Mouse (Mus musculus) MEL (cell line): ENCODE data around the gene Nup93. TPM values are rescaled to one million over a fixed set of nuclear protein-coding genes. Genes with fewer than 3 reads are reported as not detected.

ENCODE experiments used
- DNase-seq: peaks from one replicate; pipeline ENCODE4 v3.0.0; 2011; ENCODE audit warnings: low read depth, low spot score
- H3K27ac ChIP-seq: 2 replicates; pipeline ENCODE4 v1.5.1; 2012; ENCODE audit warnings: low read depth, mild to moderate bottlenecking, control low read depth, low read length, moderate library complexity; ENCODE audit not compliant: control insufficient read depth
- H3K27me3 ChIP-seq, 2 experiments: fragments of 150-350 bp in 1 of 2; sonication (generic) in 1 of 2; 2 replicates each; pipeline ENCODE4 v1.6.1; 2012; ENCODE audit warnings: low read length in 2 of 2, mild to moderate bottlenecking in 2 of 2, improper control_type of control experiment in 1 of 2, moderate library complexity in 1 of 2; ENCODE audit not compliant: insufficient read depth in 2 of 2, control insufficient read depth in 1 of 2
- H3K36me3 ChIP-seq, 2 experiments: 2 replicates each; pipeline ENCODE4 v1.6.1; 2012 to 2014; ENCODE audit warnings: low read length in 2 of 2, improper control_type of control experiment in 1 of 2, inconsistent platforms in 1 of 2, mild to moderate bottlenecking in 1 of 2; ENCODE audit not compliant: insufficient read depth in 2 of 2, control insufficient read depth in 1 of 2
- H3K4me1 ChIP-seq, 2 experiments: fragments of 150-350 bp in 1 of 2; sonication (generic) in 1 of 2; 2 replicates each; pipeline ENCODE4 v1.6.1; 2012; ENCODE audit warnings: low read length in 2 of 2, improper control_type of control experiment in 1 of 2, mild to moderate bottlenecking in 1 of 2; ENCODE audit not compliant: insufficient read depth in 2 of 2, control insufficient read depth in 1 of 2
- H3K4me3 ChIP-seq, 2 experiments: fragments of 150-350 bp in 1 of 2; sonication (generic) in 1 of 2; 2 replicates each; pipeline ENCODE4 v1.5.1; 2012; ENCODE audit warnings: low read depth in 2 of 2, low read length in 2 of 2, mild to moderate bottlenecking in 2 of 2, moderate library complexity in 2 of 2, control low read depth in 1 of 2, improper control_type of control experiment in 1 of 2; ENCODE audit not compliant: control insufficient read depth in 1 of 2, insufficient read depth in 1 of 2
- H3K79me2 ChIP-seq: 2 replicates; pipeline ENCODE4 v1.6.1; 2012; ENCODE audit warnings: mild to moderate bottlenecking, low read length, moderate library complexity; ENCODE audit not compliant: control insufficient read depth, poor library complexity, insufficient read depth
- H3K9ac ChIP-seq: 2 replicates; pipeline ENCODE4 v1.6.1; 2012; ENCODE audit warnings: low read depth, mild to moderate bottlenecking, control low read depth, low read length, moderate library complexity; ENCODE audit not compliant: control insufficient read depth, poor library complexity, severe bottlenecking
- H3K9me3 ChIP-seq: fragments of 150-350 bp; sonication (generic); replicated peaks from 2 replicates; pipeline ENCODE4 v1.6.1; 2012; ENCODE audit warnings: mild to moderate bottlenecking, low read length, improper control_type of control experiment, moderate library complexity; ENCODE audit not compliant: insufficient read depth
- BHLHE40 ChIP-seq: IDR thresholded peaks from 2 replicates; pipeline ENCODE4 v1.6.1; 2012; ENCODE audit warnings: low read depth, mild to moderate bottlenecking, inconsistent platforms, low read length, improper control_type of control experiment, borderline replicate concordance
- CHD1 ChIP-seq: IDR thresholded peaks from 2 replicates; pipeline ENCODE4 v1.6.1; 2012; ENCODE audit warnings: low read depth, mild to moderate bottlenecking, inconsistent platforms, low read length, improper control_type of control experiment
- CTCF ChIP-seq, 3 experiments: IDR thresholded peaks in 2 of 3; conservative IDR thresholded peaks in 1 of 3; 2 replicates each; pipeline ENCODE4 v1.5.1; 2011 to 2012; ENCODE audit warnings: low read length in 3 of 3, low read depth in 2 of 3, mild to moderate bottlenecking in 2 of 3, improper control_type of control experiment in 1 of 3, inconsistent platforms in 1 of 3, mixed read lengths in 1 of 3, moderate library complexity in 1 of 3; ENCODE audit not compliant: control insufficient read depth in 1 of 3, insufficient read depth in 1 of 3, poor library complexity in 1 of 3, severe bottlenecking in 1 of 3
- E2F4 ChIP-seq: IDR thresholded peaks from 2 replicates; pipeline ENCODE4 v1.6.1; 2011; ENCODE audit warnings: low read depth, low read length, improper control_type of control experiment, borderline replicate concordance
- EP300 ChIP-seq, 2 experiments: IDR thresholded peaks; 2 replicates each; pipeline ENCODE4 v1.6.1; 2011; ENCODE audit warnings: improper control_type of control experiment in 2 of 2, low read length in 2 of 2, low read depth in 1 of 2, mild to moderate bottlenecking in 1 of 2
- ETS1 ChIP-seq: IDR thresholded peaks from 2 replicates; pipeline ENCODE4 v1.6.1; 2012; ENCODE audit warnings: low read depth, mild to moderate bottlenecking, inconsistent platforms, low read length, improper control_type of control experiment, moderate library complexity
- GATA1 ChIP-seq: IDR thresholded peaks from 2 replicates; pipeline ENCODE4 v1.6.1; 2011; ENCODE audit warnings: low read depth, low read length, improper control_type of control experiment
- HCFC1 ChIP-seq: IDR thresholded peaks from 2 replicates; pipeline ENCODE4 v1.6.1; 2012; ENCODE audit warnings: low read depth, mild to moderate bottlenecking, inconsistent platforms, low read length, improper control_type of control experiment, moderate library complexity
- JUND ChIP-seq: IDR thresholded peaks from 2 replicates; pipeline ENCODE4 v1.6.1; 2011; ENCODE audit warnings: low read depth, mild to moderate bottlenecking, improper control_type of control experiment, low read length
- MAX ChIP-seq: IDR thresholded peaks from 2 replicates; pipeline ENCODE4 v1.6.1; 2011; ENCODE audit warnings: low read length, improper control_type of control experiment
- MAZ ChIP-seq: IDR thresholded peaks from 2 replicates; pipeline ENCODE4 v1.6.1; 2012; ENCODE audit warnings: low read depth, mild to moderate bottlenecking, inconsistent platforms, low read length, improper control_type of control experiment
- MEF2A ChIP-seq: IDR thresholded peaks from 2 replicates; pipeline ENCODE4 v1.6.1; 2014; ENCODE audit warnings: low read depth, mild to moderate bottlenecking, inconsistent platforms, low read length, improper control_type of control experiment; ENCODE audit not compliant: poor library complexity, insufficient replicate concordance, severe bottlenecking; ENCODE audit errors: extremely low read depth
- MXI1 ChIP-seq: IDR thresholded peaks from 2 replicates; pipeline ENCODE4 v1.6.1; 2011; ENCODE audit warnings: mild to moderate bottlenecking, low read depth, low read length, improper control_type of control experiment
- MYC ChIP-seq: IDR thresholded peaks from 2 replicates; pipeline ENCODE4 v1.6.1; 2011; ENCODE audit warnings: low read depth, mild to moderate bottlenecking, low read length, improper control_type of control experiment, moderate library complexity
- NELFE ChIP-seq: IDR thresholded peaks from 2 replicates; pipeline ENCODE4 v1.6.1; 2011; ENCODE audit warnings: low read depth, low read length, improper control_type of control experiment
- POLR2A ChIP-seq, 2 experiments: IDR thresholded peaks; 2 replicates each; pipeline ENCODE4 v1.6.1; 2011 to 2012; ENCODE audit warnings: low read length in 2 of 2, mild to moderate bottlenecking in 2 of 2, control low read depth in 1 of 2, improper control_type of control experiment in 1 of 2, low read depth in 1 of 2, moderate library complexity in 1 of 2; ENCODE audit not compliant: control insufficient read depth in 1 of 2, insufficient read depth in 1 of 2, poor library complexity in 1 of 2
- POLR2AphosphoS5 ChIP-seq: IDR thresholded peaks from 2 replicates; pipeline ENCODE4 v1.6.1; 2012; ENCODE audit warnings: low read depth, borderline replicate concordance, mild to moderate bottlenecking, inconsistent platforms, low read length, moderate library complexity, mixed read lengths
- RAD21 ChIP-seq: IDR thresholded peaks from 2 replicates; pipeline ENCODE4 v1.6.1; 2011; ENCODE audit warnings: mild to moderate bottlenecking, low read depth, low read length, improper control_type of control experiment
- RCOR1 ChIP-seq: IDR thresholded peaks from 2 replicates; pipeline ENCODE4 v1.6.1; 2012; ENCODE audit warnings: low read depth, mild to moderate bottlenecking, inconsistent platforms, low read length, improper control_type of control experiment
- SIN3A ChIP-seq: IDR thresholded peaks from 2 replicates; pipeline ENCODE4 v1.6.1; 2012; ENCODE audit warnings: low read length, improper control_type of control experiment, inconsistent platforms
- TBP ChIP-seq: IDR thresholded peaks from 2 replicates; pipeline ENCODE4 v1.8.0; 2011; ENCODE audit warnings: low read depth, low read length, improper control_type of control experiment
- UBTF ChIP-seq: IDR thresholded peaks from 2 replicates; pipeline ENCODE4 v1.6.1; 2012; ENCODE audit warnings: low read depth, mild to moderate bottlenecking, inconsistent platforms, low read length, improper control_type of control experiment, moderate library complexity, borderline replicate concordance; ENCODE audit not compliant: insufficient read depth
- USF2 ChIP-seq, 2 experiments: IDR thresholded peaks; 2 replicates each; pipeline ENCODE4 v1.6.1; 2011 to 2012; ENCODE audit warnings: improper control_type of control experiment in 2 of 2, low read length in 2 of 2, borderline replicate concordance in 1 of 2, inconsistent platforms in 1 of 2, low read depth in 1 of 2, mild to moderate bottlenecking in 1 of 2; ENCODE audit not compliant: insufficient read depth in 1 of 2
- ZC3H11A ChIP-seq: IDR thresholded peaks from 2 replicates; pipeline ENCODE4 v1.6.1; 2012; ENCODE audit warnings: low read depth, mild to moderate bottlenecking, inconsistent platforms, low read length, improper control_type of control experiment
- ZKSCAN1 ChIP-seq: IDR thresholded peaks from 2 replicates; pipeline ENCODE4 v1.6.1; 2012; ENCODE audit warnings: low read depth, mild to moderate bottlenecking, inconsistent platforms, low read length, improper control_type of control experiment, moderate library complexity
- ZMIZ1 ChIP-seq: IDR thresholded peaks from 2 replicates; pipeline ENCODE4 v1.6.1; 2012; ENCODE audit warnings: low read depth, mild to moderate bottlenecking, inconsistent platforms, low read length, improper control_type of control experiment, moderate library complexity
- ZNF384 ChIP-seq: IDR thresholded peaks from 2 replicates; pipeline ENCODE4 v1.6.1; 2012; ENCODE audit warnings: low read depth, mild to moderate bottlenecking, inconsistent platforms, low read length, improper control_type of control experiment
- polyA plus RNA-seq, 2 experiments: library from polyadenylated mRNA; stranded (reverse) in 1 of 2; unstranded in 1 of 2; fragments of >175 nt in 1 of 2; fragments of >200 nt in 1 of 2; gene quantifications; 2 replicates each; pipeline versions ENCODE4 v1.2.1 to v1.2.4; 2012; ENCODE audit warnings: low replicate concordance in 2 of 2, low read depth in 1 of 2; ENCODE audit not compliant: insufficient read length in 2 of 2, insufficient read depth in 1 of 2, missing spikeins in 1 of 2
- total RNA-seq: library from RNA; depleted of rRNA; stranded (reverse); fragments of 300-350 nt; gene quantifications from 2 replicates; pipeline ENCODE4 v1.2.3, GENCODE M21; 2012

The Nup93 gene
- total and polyA plus RNA-seq, 3 experiments = 71.6 to 292 (median 110) TPM

DNA sequence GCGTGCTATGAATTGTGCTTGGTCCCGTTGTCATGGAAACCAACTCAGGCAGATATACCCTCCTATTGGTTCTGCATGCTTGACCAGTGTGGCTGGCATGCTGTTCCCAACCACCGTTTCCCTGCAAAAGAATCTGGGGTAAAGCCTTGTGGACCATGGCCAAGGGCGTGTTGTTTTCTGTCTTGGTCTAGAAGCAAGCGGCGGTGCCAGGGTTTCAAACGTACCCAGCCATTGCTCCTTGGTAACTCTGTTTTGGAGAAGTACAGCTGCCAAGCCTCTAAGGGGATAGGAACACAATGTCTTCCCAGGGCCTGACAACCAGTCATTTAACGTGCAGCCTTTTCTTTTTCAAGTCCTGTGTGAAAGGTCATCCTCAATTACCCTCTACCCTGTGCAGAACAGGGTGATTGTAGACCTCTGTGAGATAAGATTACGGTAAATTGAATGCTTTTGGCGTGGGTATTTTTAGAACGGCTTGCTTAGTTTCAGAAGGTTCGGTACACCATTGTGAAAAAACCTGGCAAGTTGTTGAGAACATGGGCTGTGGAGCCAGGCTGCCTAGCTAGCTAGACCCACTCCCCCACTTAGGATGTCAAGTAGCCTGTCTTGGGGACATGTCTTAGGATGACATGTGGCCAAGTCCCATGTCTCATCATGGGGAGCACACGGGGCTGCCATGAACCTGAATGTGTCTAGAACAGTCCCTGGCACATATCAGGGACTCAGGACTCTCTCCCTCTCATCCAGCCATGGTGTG lies 24.9 kb upstream of the Nup93 start:
- Histone ChIP-seq H3K36me3 (peaks cover 0 to 22% of the 10 kb centered on the region in 2 experiments; a peak in 2 of 4 replicates), H3K4me3 (no peak overlapping the region), H3K9ac (peak overlapping the region; percentile 14; the same call in 1 of the 2 replicates), H3K27ac (peak overlapping the region; percentile 7; the same call in 1 of the 2 replicates), H3K9me3 (no peaks in the 10 kb centered on the region), H3K4me1 (peaks cover 11 to 33% of the 10 kb centered on the region in 2 experiments), H3K79me2 (no peaks in the 10 kb centered on the region), H3K27me3 (no peaks in the 10 kb centered on the region)
- peak; percentile 16; the same call in 1 of the 2 replicates for TF ChIP-seq ETS1
- TF ChIP-seq BHLHE40 = no peak
- peak; percentile 31; the same call in 1 of the 2 replicates for TF ChIP-seq GATA1
- TF ChIP-seq MEF2A = peak; percentile 32; the same call in 1 of the 2 replicates
- DNase-seq = no peak

DNA sequence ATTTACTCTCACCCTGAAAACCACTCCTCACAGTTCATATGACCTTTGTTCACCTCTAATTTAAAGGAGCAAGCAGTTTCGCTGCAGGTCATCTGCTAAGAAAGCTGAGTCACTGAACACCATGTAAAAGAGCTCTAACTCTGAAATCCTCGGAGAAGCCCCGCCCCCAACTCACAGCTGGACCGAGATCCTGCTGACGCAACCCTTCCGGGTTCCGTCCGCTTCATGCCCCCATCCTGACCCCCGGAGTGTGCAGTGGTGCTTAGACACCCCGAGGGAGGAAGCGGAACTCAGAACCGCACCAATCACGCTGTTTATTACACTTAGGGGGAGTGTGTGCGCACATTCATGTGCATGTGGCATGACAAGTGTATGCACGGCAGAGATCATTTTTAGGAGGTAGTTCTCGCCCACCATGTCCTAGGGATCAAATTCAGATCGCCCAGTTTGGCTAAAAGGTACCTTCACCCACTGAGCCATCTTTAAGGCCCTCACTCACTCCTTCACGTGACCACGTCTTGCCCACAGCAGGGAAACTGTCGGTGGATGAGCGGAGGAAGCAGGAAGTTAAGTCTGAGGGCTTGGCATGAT lies 23.2 kb upstream of the Nup93 start:
- Histone ChIP-seq H3K4me3 (peak overlapping the region; percentile 23 to 68), H3K36me3 (peaks cover 0 to 22% of the 10 kb centered on the region in 2 experiments; a peak in 2 of 4 replicates), H3K27ac (peak overlapping the region; percentile 93), H3K79me2 (no peaks in the 10 kb centered on the region), H3K9me3 (no peaks in the 10 kb centered on the region), H3K9ac (peak overlapping the region; percentile 72), H3K4me1 (peaks cover 11 to 33% of the 10 kb centered on the region in 2 experiments), H3K27me3 (no peaks in the 10 kb centered on the region)
- peak; percentile 96 for DNase-seq
- TF ChIP-seq ZNF384 (no peak), SIN3A (peak; percentile 90), ZMIZ1 (peak; percentile 66; the same call in 1 of the 2 replicates), CTCF (IDR thresholded peaks at IDR 0.05 in 2 of 3, conservative IDR thresholded peaks at IDR 0.05 in 1 of 3; ENCODE audit: control insufficient read depth in 1 of 3, insufficient read depth in 1 of 3, low read depth in 2 of 3, low read length in 3 of 3, poor library complexity in 1 of 3, severe bottlenecking in 1 of 3) (no peak), RCOR1 (0 out of 2 replicates have a peak, but pooled peaks have one; percentile 26), POLR2A (IDR thresholded peaks at IDR 0.05; ENCODE audit: control insufficient read depth in 1 of 2, insufficient read depth in 1 of 2, low read depth in 1 of 2, low read length in 2 of 2, poor library complexity in 1 of 2) (peak; percentile 56 to 88), EP300 (IDR thresholded peaks at IDR 0.05; ENCODE audit: low read depth in 1 of 2, low read length in 2 of 2) (peak; percentile 5 to 64; a peak in 2 of 4 replicates), ETS1 (peak; percentile 98), MEF2A (no peak), E2F4 (peak; percentile 48; the same call in 1 of the 2 replicates), USF2 (IDR thresholded peaks at IDR 0.05; ENCODE audit: borderline replicate concordance in 1 of 2, insufficient read depth in 1 of 2, low read depth in 1 of 2, low read length in 2 of 2) (peak in 1 of 2 experiments; percentile 74; a peak in 1 of 4 replicates), NELFE (peak; percentile 80), MAX (peak; percentile 93), CHD1 (no peak), BHLHE40 (peak; percentile 86), POLR2AphosphoS5 (peak; percentile 53; the same call in 1 of the 2 replicates), TBP (peak; percentile 81), JUND (no peak), MAZ (peak; percentile 91), MXI1 (peak; percentile 88), HCFC1 (peak; percentile 74), MYC (peak; percentile 96), RAD21 (no peak), ZKSCAN1 (no peak), ZC3H11A (0 out of 2 replicates have a peak, but pooled peaks have one; percentile 5), UBTF (no peak)
